Mouse (Mus musculus): ENCODE results near the gene Slc22a8.

Gene Slc22a8

GRCm38 (mm10) chr19:8590954-8591353, at the start of gene Slc22a8:
Slc22a8 (plus strand) TSS chr19:8591254.
- in situ Hi-C loops (cut with MboI; ENCODE audit: unreplicated experiment in 2 of 2) = loop anchor here in 1 of 2 experiments (25.0 kb wide), 2 partner anchors 246 to 521 kb away; partner anchors contain the start of genes AC129217.1, Bscl2 and Gng3

GRCm38 (mm10) chr19:8558897-8559296, 32.2 kb upstream of the Slc22a8 start:
- in situ Hi-C loops (cut with MboI; ENCODE audit: unreplicated experiment in 2 of 2) = loop anchor here in 1 of 2 experiments (25.0 kb wide), 3 partner anchors 278 to 1278 kb away; partner anchors contain the start of genes AC129217.1, Ahnak, Bscl2 and Gng3

- in situ Hi-C loops (cut with MboI; ENCODE audit: unreplicated experiment in 2 of 2) = loop anchor here in 1 of 2 experiments (10.0 to 25.0 kb wide), 4 partner anchors 273 to 1273 kb away; partner anchors contain the start of genes AC129217.1, Ahnak, Bscl2 and Gng3
These were observed 27.0 kb upstream of the Slc22a8 start for GRCm38 (mm10) chr19:8564021-8564420.

GRCm38 (mm10) chr19:8564469-8564868, 26.6 kb upstream of the Slc22a8 start:
- in situ Hi-C loops (cut with MboI; ENCODE audit: unreplicated experiment in 2 of 2) = loop anchor here in 1 of 2 experiments (10.0 to 25.0 kb wide), 4 partner anchors 273 to 1273 kb away; partner anchors contain the start of genes AC129217.1, Ahnak, Bscl2 and Gng3

GRCm38 (mm10) chr19:8565262-8565661, 25.8 kb upstream of the Slc22a8 start:
- in situ Hi-C loops (cut with MboI; ENCODE audit: unreplicated experiment in 2 of 2) = loop anchor here in 1 of 2 experiments (10.0 to 25.0 kb wide), 4 partner anchors 272 to 1272 kb away; partner anchors contain the start of genes AC129217.1, Ahnak, Bscl2 and Gng3

- in situ Hi-C loops (cut with MboI; ENCODE audit: unreplicated experiment in 2 of 2) = loop anchor here in 1 of 2 experiments (10.0 to 25.0 kb wide), 4 partner anchors 271 to 1271 kb away; partner anchors contain the start of genes AC129217.1, Ahnak, Bscl2 and Gng3
These were observed 25.1 kb upstream of the Slc22a8 start for GRCm38 (mm10) chr19:8565985-8566384.

GRCm38 (mm10) chr19:8567104-8567880, 23.8 kb upstream of the Slc22a8 start:
- in situ Hi-C loops (cut with MboI; ENCODE audit: unreplicated experiment in 2 of 2) = loop anchor here in 1 of 2 experiments (10.0 to 25.0 kb wide), 4 partner anchors 270 to 1270 kb away; partner anchors contain the start of genes AC129217.1, Ahnak, Bscl2 and Gng3

GRCm38 (mm10) chr19:8569453-8569863, 21.6 kb upstream of the Slc22a8 start:
- in situ Hi-C loops (cut with MboI; ENCODE audit: unreplicated experiment in 2 of 2) = loop anchor here in 1 of 2 experiments (10.0 to 25.0 kb wide), 4 partner anchors 268 to 1268 kb away; partner anchors contain the start of genes AC129217.1, Ahnak, Bscl2 and Gng3

- in situ Hi-C loops (cut with MboI; ENCODE audit: unreplicated experiment in 2 of 2) = loop anchor here in 1 of 2 experiments (25.0 kb wide), 3 partner anchors 267 to 1267 kb away; partner anchors contain the start of genes AC129217.1, Ahnak, Bscl2 and Gng3
These were observed 20.6 kb upstream of the Slc22a8 start for GRCm38 (mm10) chr19:8570341-8571040.

GRCm38 (mm10) chr19:8571746-8572145, 19.3 kb upstream of the Slc22a8 start:
- in situ Hi-C loops (cut with MboI; ENCODE audit: unreplicated experiment in 2 of 2) = loop anchor here in 1 of 2 experiments (25.0 kb wide), 3 partner anchors 266 to 1266 kb away; partner anchors contain the start of genes AC129217.1, Ahnak, Bscl2 and Gng3

- in situ Hi-C loops (cut with MboI; ENCODE audit: unreplicated experiment in 2 of 2) = loop anchor here in 1 of 2 experiments (25.0 kb wide), 3 partner anchors 265 to 1265 kb away; partner anchors contain the start of genes AC129217.1, Ahnak, Bscl2 and Gng3
These were observed 18.6 kb upstream of the Slc22a8 start for GRCm38 (mm10) chr19:8572485-8572884.

- in situ Hi-C loops (cut with MboI; ENCODE audit: unreplicated experiment in 2 of 2) = loop anchor here (5.0 to 25.0 kb wide), 4 partner anchors 105 to 535 kb away; partner anchors contain the start of genes AC129217.1 (in 1 of the 2), Bscl2 (in 1 of the 2) and Gng3 (in 1 of the 2)
These were observed 13.6 kb upstream of the Slc22a8 start for GRCm38 (mm10) chr19:8577432-8577831.

- in situ Hi-C loops (cut with MboI; ENCODE audit: unreplicated experiment in 2 of 2) = loop anchor here (5.0 to 25.0 kb wide), 4 partner anchors 104 to 534 kb away; partner anchors contain the start of genes AC129217.1 (in 1 of the 2), Bscl2 (in 1 of the 2) and Gng3 (in 1 of the 2)
These were observed 12.6 kb upstream of the Slc22a8 start for GRCm38 (mm10) chr19:8578293-8578969.

- in situ Hi-C loops (cut with MboI; ENCODE audit: unreplicated experiment in 2 of 2) = loop anchor here (5.0 to 25.0 kb wide), 4 partner anchors 103 to 533 kb away; partner anchors contain the start of genes AC129217.1 (in 1 of the 2), Bscl2 (in 1 of the 2) and Gng3 (in 1 of the 2)
These were observed 12.1 kb upstream of the Slc22a8 start for GRCm38 (mm10) chr19:8578970-8579342.

- in situ Hi-C loops (cut with MboI; ENCODE audit: unreplicated experiment in 2 of 2) = loop anchor here in 1 of 2 experiments (25.0 kb wide), 2 partner anchors 252 to 527 kb away; partner anchors contain the start of genes AC129217.1, Bscl2 and Gng3
These were observed 5.8 kb upstream of the Slc22a8 start for GRCm38 (mm10) chr19:8585298-8585697.

- in situ Hi-C loops (cut with MboI; ENCODE audit: unreplicated experiment in 2 of 2) = loop anchor here in 1 of 2 experiments (25.0 kb wide), 2 partner anchors 251 to 526 kb away; partner anchors contain the start of genes AC129217.1, Bscl2 and Gng3
These were observed 5.2 kb upstream of the Slc22a8 start for GRCm38 (mm10) chr19:8585899-8586298.

GRCm38 (mm10) chr19:8586350-8586749, 4.7 kb upstream of the Slc22a8 start:
- in situ Hi-C loops (cut with MboI; ENCODE audit: unreplicated experiment in 2 of 2) = loop anchor here in 1 of 2 experiments (25.0 kb wide), 2 partner anchors 251 to 526 kb away; partner anchors contain the start of genes AC129217.1, Bscl2 and Gng3

GRCm38 (mm10) chr19:8587315-8587714, 3.7 kb upstream of the Slc22a8 start:
- in situ Hi-C loops (cut with MboI; ENCODE audit: unreplicated experiment in 2 of 2) = loop anchor here in 1 of 2 experiments (25.0 kb wide), 2 partner anchors 250 to 525 kb away; partner anchors contain the start of genes AC129217.1, Bscl2 and Gng3
